Mouse (Mus musculus): Measurements from ENCODE around the gene Tom1l2. TPM values are rescaled to one million over a fixed set of nuclear protein-coding genes. Genes with fewer than 3 reads are reported as not detected.

Tom1l2 gene
- total and polyA plus RNA-seq, 2 experiments from 2014 or later, result 49.4 to 120 TPM

DNA sequence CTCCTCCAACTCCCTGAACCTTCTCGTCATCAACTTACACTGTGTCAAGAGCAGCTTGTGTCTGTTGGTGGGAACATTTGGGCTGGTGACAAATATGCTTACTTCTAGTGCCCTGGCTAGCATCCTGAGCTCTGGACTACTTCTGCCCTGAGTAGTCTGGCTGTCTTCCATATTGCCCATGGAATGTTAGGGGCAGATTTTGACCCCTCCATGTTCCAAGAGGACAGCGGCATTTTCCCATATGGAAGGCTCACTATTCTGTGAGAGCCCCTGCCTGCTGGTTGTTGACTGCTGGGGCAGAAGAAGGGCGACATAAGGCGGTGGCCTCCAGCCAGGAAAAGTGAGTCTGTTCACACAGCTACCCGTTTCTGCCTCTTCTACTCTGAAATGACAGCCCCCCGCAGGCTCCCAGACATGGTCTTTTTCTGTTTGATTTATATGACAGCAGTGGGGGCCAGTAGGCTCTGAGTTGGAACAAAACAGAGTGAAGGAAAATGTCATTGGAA, 96.5 kb downstream of the Tom1l2 start:
- H3K4me2 ChIP-seq (ENCODE audit: low read depth, low read length, poor library complexity, severe bottlenecking), result no peak overlapping the region
- H3K27me3 ChIP-seq (ENCODE audit: insufficient read depth, low read length), result no peaks in the 10 kb centered on the region
- no peaks in the 10 kb centered on the region for H3K9me3 ChIP-seq (ENCODE audit: low read length)
- H3K4me3 ChIP-seq (ENCODE audit: low read depth, low read length), result no peak overlapping the region
- H3K9ac ChIP-seq (replicated peaks; ENCODE audit: low read length, poor library complexity, severe bottlenecking), result no peak overlapping the region
- no peaks in the 10 kb centered on the region for H3K4me1 ChIP-seq (ENCODE audit: insufficient read depth, low read length)
- peak; percentile 88 for DNase-seq (ENCODE audit: low spot score)
- no peak for TF ChIP-seq CTCF (IDR thresholded peaks at IDR 0.05)
- H3K27ac ChIP-seq (ENCODE audit: low read depth, low read length), result peak overlapping the region; percentile 8; the same call in 1 of the 2 replicates
- no peak for ATAC-seq (ENCODE audit: low FRiP score)
- H3K36me3 ChIP-seq (ENCODE audit: insufficient read depth, low read length), result peaks cover 31% of the 10 kb centered on the region
- WGBS, result 48% methylated on average over 6 of the region's 6 CpGs

DNA sequence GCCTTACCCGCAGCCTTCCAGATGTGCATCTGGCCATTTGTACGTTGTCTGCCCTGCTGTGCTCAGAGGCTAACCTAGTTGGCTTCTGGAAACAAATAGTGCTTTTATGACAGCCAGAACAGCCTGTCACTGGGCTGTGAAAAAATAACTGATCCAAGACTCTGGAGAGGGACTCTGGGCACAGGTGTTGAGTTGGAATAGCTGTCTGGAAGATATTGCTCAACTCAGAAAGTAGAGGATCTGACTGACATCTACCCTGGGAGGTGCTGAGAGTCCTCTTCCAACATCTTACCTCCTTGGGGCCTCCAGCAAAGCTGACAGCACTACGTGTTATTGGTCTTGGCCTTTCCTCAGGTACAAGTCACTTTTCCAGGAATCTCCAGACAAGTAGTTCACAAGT, 97.1 kb downstream of the Tom1l2 start:
- Histone ChIP-seq H3K27me3 (ENCODE audit: insufficient read depth, low read length) (no peaks in the 10 kb centered on the region), H3K9me3 (ENCODE audit: low read length) (no peaks in the 10 kb centered on the region), H3K4me3 (ENCODE audit: low read depth, low read length) (no peak overlapping the region), H3K9ac (replicated peaks; ENCODE audit: low read length, poor library complexity, severe bottlenecking) (no peak overlapping the region), H3K36me3 (ENCODE audit: insufficient read depth, low read length) (peaks cover 31% of the 10 kb centered on the region), H3K4me2 (ENCODE audit: low read depth, low read length, poor library complexity, severe bottlenecking) (no peak overlapping the region), H3K4me1 (ENCODE audit: insufficient read depth, low read length) (no peaks in the 10 kb centered on the region), H3K27ac (ENCODE audit: low read depth, low read length) (0 out of 2 replicates have a peak overlapping the region, but pooled peaks have one; percentile 6)
- ATAC-seq (ENCODE audit: low FRiP score) (no peak), DNase-seq (ENCODE audit: low spot score) (no peak)
- 80% methylated on average over 3 of the region's 3 CpGs for WGBS
- no peak for TF ChIP-seq CTCF (IDR thresholded peaks at IDR 0.05)

DNA sequence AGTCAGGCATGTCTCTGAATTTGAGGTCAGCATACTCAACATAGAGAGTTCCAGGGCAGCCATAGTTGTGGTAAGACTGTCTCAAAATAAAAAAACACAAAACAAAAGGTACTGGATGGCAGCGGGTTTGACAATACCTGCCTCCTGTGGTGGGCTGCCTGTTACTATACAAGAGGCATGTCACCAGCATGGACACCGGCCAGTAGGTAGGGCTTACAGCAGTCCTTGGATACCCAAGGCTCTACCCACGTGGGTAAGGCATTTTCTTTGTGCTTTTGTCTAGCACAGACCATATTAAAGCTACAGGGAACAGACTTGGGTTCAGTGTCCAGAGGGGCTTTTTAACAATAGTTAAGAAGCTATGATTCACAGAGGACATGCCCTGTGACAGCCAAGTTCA, 97.5 kb downstream of the Tom1l2 start:
- Histone ChIP-seq H3K9ac (replicated peaks; ENCODE audit: low read length, poor library complexity, severe bottlenecking) (no peak overlapping the region), H3K27me3 (ENCODE audit: insufficient read depth, low read length) (no peaks in the 10 kb centered on the region), H3K36me3 (ENCODE audit: insufficient read depth, low read length) (peaks cover 31% of the 10 kb centered on the region), H3K4me3 (ENCODE audit: low read depth, low read length) (no peak overlapping the region), H3K4me1 (ENCODE audit: insufficient read depth, low read length) (no peaks in the 10 kb centered on the region), H3K9me3 (ENCODE audit: low read length) (no peaks in the 10 kb centered on the region), H3K4me2 (ENCODE audit: low read depth, low read length, poor library complexity, severe bottlenecking) (no peak overlapping the region), H3K27ac (ENCODE audit: low read depth, low read length) (0 out of 2 replicates have a peak overlapping the region, but pooled peaks have one; percentile 6)
- no peak for ATAC-seq (ENCODE audit: low FRiP score)
- WGBS, result 38% methylated on average over 3 of the region's 3 CpGs
- peak; percentile 37 for DNase-seq (ENCODE audit: low spot score)
- TF ChIP-seq CTCF (IDR thresholded peaks at IDR 0.05), result no peak

DNA sequence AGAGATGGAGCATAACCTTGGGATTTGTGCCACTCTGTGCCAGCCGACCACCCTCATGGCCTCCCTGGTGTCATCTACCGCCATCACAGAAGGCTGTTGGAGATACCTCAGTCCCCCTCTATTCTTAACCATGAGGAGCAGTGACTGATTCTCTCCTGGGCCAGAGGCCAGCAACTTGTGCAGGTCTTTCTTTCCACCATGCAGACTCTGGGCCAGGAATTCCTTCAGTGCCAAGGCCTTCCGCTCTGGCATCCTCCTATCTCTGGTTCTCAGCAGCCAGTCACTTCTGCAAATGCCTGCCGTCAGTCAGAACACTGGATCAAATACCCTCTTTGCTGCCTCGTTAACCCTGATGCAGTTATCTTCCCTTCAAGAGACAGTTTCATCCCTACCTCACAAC, 98.4 kb downstream of the Tom1l2 start:
- no peak overlapping the region for H3K4me3 ChIP-seq (ENCODE audit: low read depth, low read length)
- H3K27ac ChIP-seq (ENCODE audit: low read depth, low read length), result peak overlapping the region; percentile 26; the same call in 1 of the 2 replicates
- TF ChIP-seq CTCF (IDR thresholded peaks at IDR 0.05), result no peak
- no peak for ATAC-seq (ENCODE audit: low FRiP score)
- no peak overlapping the region for H3K9ac ChIP-seq (replicated peaks; ENCODE audit: low read length, poor library complexity, severe bottlenecking)
- no peaks in the 10 kb centered on the region for H3K27me3 ChIP-seq (ENCODE audit: insufficient read depth, low read length)
- peak; percentile 39 for DNase-seq (ENCODE audit: low spot score)
- no peaks in the 10 kb centered on the region for H3K4me1 ChIP-seq (ENCODE audit: insufficient read depth, low read length)
- H3K36me3 ChIP-seq (ENCODE audit: insufficient read depth, low read length), result peaks cover 29% of the 10 kb centered on the region
- no peak overlapping the region for H3K4me2 ChIP-seq (ENCODE audit: low read depth, low read length, poor library complexity, severe bottlenecking)
- 66% methylated on average over 5 of the region's 5 CpGs for WGBS
- no peaks in the 10 kb centered on the region for H3K9me3 ChIP-seq (ENCODE audit: low read length)

DNA sequence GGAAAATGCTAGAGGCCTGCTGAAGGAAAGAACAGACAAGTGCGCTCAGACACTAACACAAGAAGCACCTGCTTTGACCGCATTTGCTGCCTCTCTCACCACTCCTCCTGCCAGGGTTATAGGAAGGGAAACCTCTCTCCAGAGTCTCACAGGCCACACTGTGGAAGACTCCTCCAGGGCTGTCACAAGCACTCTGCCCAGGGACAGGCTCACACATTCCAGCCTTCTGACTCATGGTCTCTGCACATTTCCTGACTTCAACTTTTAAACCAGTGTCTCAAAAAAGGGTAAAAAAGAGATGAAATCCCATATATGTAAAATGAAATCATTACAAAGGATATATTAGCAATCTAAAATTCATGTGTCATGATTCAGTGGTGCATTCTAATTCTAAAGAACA, 99.2 kb downstream of the Tom1l2 start:
- 98% methylated on average over 2 of the region's 2 CpGs for WGBS

DNA sequence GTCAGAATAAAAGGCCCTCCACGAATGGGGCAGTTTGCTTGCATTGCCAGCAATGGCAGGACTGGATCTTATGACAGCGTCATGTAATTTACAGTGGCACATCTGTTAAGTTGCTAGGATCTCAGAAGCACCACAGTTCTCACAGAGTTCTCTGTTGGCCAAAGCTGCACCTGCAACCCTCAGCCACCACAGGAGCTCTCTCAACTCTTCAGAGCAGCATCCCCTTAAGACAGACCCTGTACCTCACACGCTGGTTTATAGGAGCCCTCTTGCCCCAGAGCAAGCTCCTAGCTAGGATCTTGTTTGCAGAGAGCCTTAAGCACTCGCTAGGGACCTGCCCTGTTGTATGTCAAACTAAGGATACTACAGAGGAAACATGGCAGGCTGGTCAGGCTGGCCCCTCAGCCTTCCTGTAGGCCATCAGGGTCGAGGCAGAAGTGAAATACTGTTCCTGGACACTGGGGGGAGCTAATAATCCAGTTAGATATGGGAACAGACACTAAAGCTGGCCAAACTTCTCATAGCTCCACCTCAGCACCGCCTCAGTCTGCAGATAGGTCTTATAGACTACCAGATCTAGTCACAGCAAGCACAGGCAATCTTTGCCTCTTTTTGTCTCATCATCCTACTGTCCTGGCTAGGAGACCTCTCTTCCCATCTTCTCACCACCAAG, 101.6 kb downstream of the Tom1l2 start:
- Histone ChIP-seq H3K27ac (ENCODE audit: low read depth, low read length) (no peak overlapping the region), H3K4me2 (ENCODE audit: low read depth, low read length, poor library complexity, severe bottlenecking) (no peak overlapping the region), H3K36me3 (ENCODE audit: insufficient read depth, low read length) (peaks cover 21% of the 10 kb centered on the region), H3K27me3 (ENCODE audit: insufficient read depth, low read length) (no peaks in the 10 kb centered on the region), H3K4me1 (ENCODE audit: insufficient read depth, low read length) (no peaks in the 10 kb centered on the region), H3K9ac (replicated peaks; ENCODE audit: low read length, poor library complexity, severe bottlenecking) (no peak overlapping the region), H3K9me3 (ENCODE audit: low read length) (no peaks in the 10 kb centered on the region), H3K4me3 (ENCODE audit: low read depth, low read length) (no peak overlapping the region)
- DNase-seq (ENCODE audit: low spot score) (peak; percentile 70), ATAC-seq (ENCODE audit: low FRiP score) (no peak)
- WGBS, result 58% methylated on average over 6 of the region's 6 CpGs
- peak; percentile 67 for TF ChIP-seq CTCF (IDR thresholded peaks at IDR 0.05)

More for the DNA sequence above, 99.2 kb downstream of the Tom1l2 start:
- no peak for TF ChIP-seq CTCF (IDR thresholded peaks at IDR 0.05)
- Histone ChIP-seq H3K4me1 (ENCODE audit: insufficient read depth, low read length) (no peaks in the 10 kb centered on the region), H3K36me3 (ENCODE audit: insufficient read depth, low read length) (peaks cover 24% of the 10 kb centered on the region), H3K4me3 (ENCODE audit: low read depth, low read length) (no peak overlapping the region), H3K9me3 (ENCODE audit: low read length) (no peaks in the 10 kb centered on the region), H3K9ac (replicated peaks; ENCODE audit: low read length, poor library complexity, severe bottlenecking) (no peak overlapping the region), H3K4me2 (ENCODE audit: low read depth, low read length, poor library complexity, severe bottlenecking) (no peak overlapping the region), H3K27ac (ENCODE audit: low read depth, low read length) (no peak overlapping the region), H3K27me3 (ENCODE audit: insufficient read depth, low read length) (no peaks in the 10 kb centered on the region)
- no peak for ATAC-seq (ENCODE audit: low FRiP score)
- no peak for DNase-seq (ENCODE audit: low spot score)

Measured in midbrain, postnatal 0 days (tissue).